ENCODE assay signal across 24 mouse cellular contexts in genomic region chr11:9025211-9025610, GRCm38 (mm10). TPM values are rescaled to one million over a fixed set of nuclear protein-coding genes. Genes with fewer than 3 reads are reported as not detected.
DNase-seq lines count a peak whose midpoint lies in the region; ATAC-seq lines count a peak whose summit lies in the region.
"Had no signal": no experiment of that assay in that cellular context is flagged by ENCODE, and none has a peak within 500 bp of the region (broad histone marks: within the 10 kb centered on the region; RNA-seq: fewer than 3 reads in every experiment).

No protein-coding gene starts in this region.

- no peaks in the 10 kb centered on the region for H3K27me3 ChIP-seq in heart, embryonic 11.5 days (ENCODE audit: control insufficient read depth, insufficient read depth, low read length)
- no peaks in the 10 kb centered on the region for H3K27me3 ChIP-seq in heart, embryonic 15.5 days
- H3K27me3 ChIP-seq: forebrain, embryonic 13.5 days; hindbrain, embryonic 15.5 days had no signal

- peak; percentile 89 for DNase-seq in heart, adult 11 months
- DNase-seq in adipocyte (ENCODE audit: low spot score): peak; percentile 30
- DNase-seq in heart, postnatal 14 days: peak; percentile 26
- DNase-seq in urinary bladder, postnatal 14 days (ENCODE audit: low spot score): no peak
- no peak for DNase-seq in cerebellum, adult 9-11 months
- DNase-seq: adrenal gland, postnatal 14 days; B cell, adult 2 months; cerebellum, adult 11-12 months; cerebellum, postnatal 10 days; gastrocnemius, adult 2 months; gastrocnemius, postnatal 25 days; kidney, adult 2 months had no signal

- no peak overlapping the region for H3K27ac ChIP-seq in heart, embryonic 11.5 days (ENCODE audit: low read depth, low read length)
- 0 out of 2 replicates have a peak overlapping the region, but pooled peaks have one; percentile 16 for H3K27ac ChIP-seq in heart, embryonic 15.5 days
- H3K27ac ChIP-seq: embryonic facial prominence, embryonic 10.5 days; forebrain, embryonic 13.5 days; gastrocnemius, adult 2 months; hindbrain, embryonic 15.5 days had no signal

- no peak for ATAC-seq in heart, embryonic 11.5 days (replicated peaks; ENCODE audit: insufficient number of reproducible peaks, low FRiP score, low TSS enrichment)
- no peak; the same call in 1 of the 2 replicates for ATAC-seq in heart, embryonic 15.5 days (replicated peaks; ENCODE audit: insufficient number of reproducible peaks, insufficient read depth, low FRiP score, low read depth)
- ATAC-seq: CD4-positive, CD25-positive, alpha-beta regulatory T cell, adult 4 months; forebrain, embryonic 13.5 days; intestine, embryonic 16.5 days had no signal

- H3K36me3 ChIP-seq in heart, embryonic 11.5 days (ENCODE audit: control insufficient read depth, insufficient read depth, low read length): no peaks in the 10 kb centered on the region
- no peaks in the 10 kb centered on the region for H3K36me3 ChIP-seq in heart, embryonic 15.5 days
- H3K36me3 ChIP-seq: embryonic facial prominence, embryonic 10.5 days; G1E; hindbrain, embryonic 15.5 days had no signal

- H3K9me3 ChIP-seq in heart, embryonic 11.5 days (replicated peaks; ENCODE audit: control insufficient read depth, low read length): no peaks in the 10 kb centered on the region
- H3K9me3 ChIP-seq in heart, embryonic 15.5 days (replicated peaks): no peaks in the 10 kb centered on the region
- H3K9me3 ChIP-seq: embryonic facial prominence, embryonic 10.5 days; forebrain, embryonic 13.5 days; G1E; hindbrain, embryonic 15.5 days had no signal

- H3K4me2 ChIP-seq in heart, embryonic 11.5 days: no peak overlapping the region
- H3K4me2 ChIP-seq in heart, embryonic 15.5 days: no peak overlapping the region
- H3K4me2 ChIP-seq: forebrain, embryonic 13.5 days; hindbrain, embryonic 15.5 days had no signal

- no peaks in the 10 kb centered on the region for H3K4me1 ChIP-seq in heart, embryonic 11.5 days (ENCODE audit: control insufficient read depth, insufficient read depth, low read length)
- H3K4me1 ChIP-seq in heart, embryonic 15.5 days (replicated peaks): 0 out of 2 replicates have a peak, but pooled peaks cover 5% of the 10 kb centered on the region
- H3K4me1 ChIP-seq: embryonic facial prominence, embryonic 10.5 days; forebrain, embryonic 13.5 days; hindbrain, embryonic 15.5 days had no signal

- H3K9ac ChIP-seq in heart, embryonic 11.5 days (ENCODE audit: low read depth, low read length): no peak overlapping the region
- H3K9ac ChIP-seq in heart, embryonic 15.5 days: no peak overlapping the region
- H3K9ac ChIP-seq: forebrain, embryonic 13.5 days; hindbrain, embryonic 15.5 days had no signal

- intact Hi-C loops in heart, postnatal 14 days (cut with DNase I): no loop called here

- WGBS in heart, embryonic 11.5 days (ENCODE audit: insufficient replicate concordance): 73% methylated on average over 3 of the region's 3 CpGs
- WGBS in heart, embryonic 15.5 days: 48% methylated on average over 3 of the region's 3 CpGs

- no peak overlapping the region for H3K4me3 ChIP-seq in heart, embryonic 11.5 days (ENCODE audit: low read depth, low read length)
- H3K4me3 ChIP-seq in heart, embryonic 15.5 days: no peak overlapping the region
- H3K4me3 ChIP-seq: embryonic facial prominence, embryonic 10.5 days; forebrain, embryonic 13.5 days; gastrocnemius, adult 2 months; hindbrain, embryonic 15.5 days had no signal

RNA-seq across cellular contexts. Expression of gene Hus1, which starts 14.2 kb away (rescaled TPM):
- polyA plus RNA-seq in heart, embryonic 11.5 days (2014; fragmentation: Nextera tagmentation; extraction: Ambion mirVana): 14.5 and 15.7 TPM in 2 replicates
- polyA plus RNA-seq in heart, embryonic 15.5 days (2015; fragmentation: Nextera tagmentation; extraction: Ambion mirVana): 12.3 and 12.6 TPM in 2 replicates
- total RNA-seq in heart, postnatal 14 days (2021): 10 to 100 TPM; 10.8 to 12.1 TPM

RNA-seq across cellular contexts. Expression of gene Gm11992, which starts 23.2 kb away (rescaled TPM):
- 2.7 TPM in 2 replicates for polyA plus RNA-seq in heart, embryonic 11.5 days (2014; fragmentation: Nextera tagmentation; extraction: Ambion mirVana)
- 3.3 and 5.1 TPM in 2 replicates for polyA plus RNA-seq in heart, embryonic 15.5 days (2015; fragmentation: Nextera tagmentation; extraction: Ambion mirVana)
- 1 to 10 TPM; 1.1 TPM for total RNA-seq in heart, postnatal 14 days (2021)
- total RNA-seq: adrenal gland, postnatal 14 days; gastrocnemius, adult 2 months; gastrocnemius, postnatal 25 days had no signal

RNA-seq across cellular contexts. Expression of gene Sun3, which starts 23.6 kb away (rescaled TPM):
- 0.49 TPM in 1 of 2 replicates, not detected in the other for polyA plus RNA-seq in heart, embryonic 11.5 days (2014; fragmentation: Nextera tagmentation; extraction: Ambion mirVana)
- polyA plus RNA-seq in heart, embryonic 15.5 days (2015; fragmentation: Nextera tagmentation; extraction: Ambion mirVana): 0.49 and 0.82 TPM in 2 replicates
- total RNA-seq in heart, postnatal 14 days (2021): 1 to 10 TPM; 2.7 to 2.8 TPM
- total RNA-seq: adrenal gland, adult 18-20 months; adrenal gland, postnatal 14 days; gastrocnemius, adult 2 months; gastrocnemius, postnatal 25 days; granulocyte monocyte progenitor cell, adult 5-6 weeks had no signal
- polyA plus RNA-seq: CD4-positive, CD25-positive, alpha-beta regulatory T cell, adult 4 months; embryonic facial prominence, embryonic 10.5 days; embryonic facial prominence, embryonic 14.5 days; forebrain, embryonic 13.5 days; G1E had no signal

RNA-seq across cellular contexts. Expression of gene Pkd1l1, which starts 52.1 kb away (rescaled TPM):
- polyA plus RNA-seq in heart, embryonic 11.5 days (2014; fragmentation: Nextera tagmentation; extraction: Ambion mirVana): 0.07 TPM in 1 of 2 replicates, not detected in the other
- polyA plus RNA-seq in heart, embryonic 15.5 days (2015; fragmentation: Nextera tagmentation; extraction: Ambion mirVana): 0.08 TPM in 1 of 2 replicates, not detected in the other
- total RNA-seq in heart, postnatal 14 days (2021): under 1 TPM; 0.05 TPM
- total RNA-seq: gastrocnemius, postnatal 25 days had no signal
- polyA plus RNA-seq: G1E; hindbrain, embryonic 11.5 days had no signal

Comparison
In these comparisons a context has a peak if more than half of its experiments do, and no peak if none do; other contexts are left out.
1. DNase-seq: peak in heart, adult 11 months (single experiment), adipocyte (single experiment) and heart, postnatal 14 days (2 of 2); none in urinary bladder, postnatal 14 days (single experiment) and cerebellum, adult 9-11 months (single experiment).